Mouse (Mus musculus) liver, adult 10 weeks (tissue): Measurements from ENCODE around the gene Fastkd5. TPM values are rescaled to one million over a fixed set of nuclear protein-coding genes. Genes with fewer than 3 reads are reported as not detected.

Experiments used
- polyA plus RNA-seq: library from polyadenylated mRNA; stranded (reverse); fragments of 350-450 nt; fragmentation: Illumina TruSeq; extraction: RNeasy Lipid Tissue Mini Kit (QIAGEN cat#74804); gene quantifications from one replicate; pipeline ENCODE4 v1.2.3, GENCODE M21; 2014; ENCODE audit warnings: low read depth, low replicate concordance

Gene Fastkd5
- 16.1 TPM for polyA plus RNA-seq

DNA sequence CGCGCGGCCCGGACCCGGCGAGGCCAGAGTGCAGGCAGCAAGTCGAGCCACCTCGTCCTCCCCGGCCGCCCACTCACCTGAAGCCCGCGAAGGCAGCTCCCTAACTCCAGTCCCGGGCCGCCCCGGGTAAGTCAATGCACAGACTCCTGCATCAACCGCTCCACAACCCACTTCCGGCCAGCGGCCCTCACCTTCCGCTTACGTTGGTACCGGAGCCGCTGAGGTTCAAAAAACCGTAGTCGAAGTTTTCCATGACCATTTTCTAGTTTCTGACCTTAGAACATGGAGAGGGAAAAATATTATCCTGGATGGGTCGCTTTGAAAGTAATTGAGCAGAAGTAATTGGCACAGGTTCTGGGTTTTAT is at the start of gene Fastkd5, which contains the start of gene Ubox5:
TSS of gene Fastkd5 (minus strand) at position 189 of the 365 bp plus-strand sequence.
TSS of gene Ubox5 (minus strand) at position 200 of the 365 bp plus-strand sequence.

DNA sequence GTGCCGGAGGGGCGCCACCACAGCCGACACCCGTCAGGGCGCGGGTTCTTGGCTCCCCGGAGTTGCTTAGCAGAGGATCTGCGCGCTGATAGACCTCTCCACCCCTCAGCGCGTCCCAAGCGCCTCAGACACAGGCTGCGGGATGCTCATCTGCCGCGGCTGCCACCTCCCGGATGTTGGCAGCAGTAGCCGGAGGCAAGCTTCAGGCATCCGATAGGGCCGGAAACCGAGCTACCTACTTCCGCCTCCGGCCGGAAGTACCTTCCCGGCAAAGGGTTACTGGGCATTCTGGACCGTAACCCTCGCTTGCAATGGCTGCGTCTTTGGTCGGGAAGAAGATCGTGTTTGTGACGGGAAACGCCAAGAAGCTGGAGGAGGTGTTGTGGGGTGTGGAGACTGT is 37.7 kb upstream of the Fastkd5 start, which contains the start of gene Itpa:
TSS of gene Itpa (plus strand) at position 52 of the 400 bp plus-strand sequence.

GRCm38 (mm10) chr2:130664102-130664701 is 34.4 kb upstream of the Fastkd5 start, which contains the start of gene Ddrgk1:
Gene Ddrgk1 (minus strand): TSS chr2:130664659.

GRCm38 (mm10) chr2:130642684-130643369 is 13.0 kb upstream of the Fastkd5 start, which contains the start of gene Lzts3:
Gene Lzts3 (minus strand): TSS chr2:130642803.

DNA sequence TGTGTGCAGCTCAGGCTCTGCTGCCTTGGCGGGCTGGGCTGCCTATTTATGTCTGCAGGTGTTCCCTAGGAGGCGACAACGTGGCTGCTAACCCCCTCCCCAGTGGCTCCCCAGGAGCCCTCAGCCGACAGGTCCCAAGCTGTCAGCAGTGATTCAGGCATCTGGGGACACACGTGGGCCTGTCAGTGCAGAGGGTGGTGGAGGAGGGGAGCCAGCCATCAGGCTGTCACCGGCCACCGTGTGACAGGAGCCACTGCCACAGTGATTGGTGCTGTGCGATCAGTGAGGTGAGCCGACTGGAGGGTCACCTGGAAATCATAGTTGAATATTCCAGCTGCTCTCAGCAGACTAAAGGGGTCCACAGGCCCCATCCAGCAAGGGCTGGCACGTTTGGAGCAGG is 47.3 kb downstream of the Fastkd5 start, which contains the start of gene Avp:
TSS of gene Avp (minus strand) at position 3 of the 400 bp plus-strand sequence.

GRCm38 (mm10) chr2:130575873-130576272 is 54.0 kb downstream of the Fastkd5 start, which contains the start of gene Oxt:
Gene Oxt (plus strand): TSS chr2:130576173.

Other genes starting within 250 kb of the Fastkd5 start
- gene Cpxm1, start 232.5 kb downstream of the Fastkd5 start, polyA plus RNA-seq: not detected
- gene Gm28372, start 224.8 kb downstream of the Fastkd5 start, polyA plus RNA-seq: not detected
- gene 1700020A23Rik, start 224.8 kb downstream of the Fastkd5 start, polyA plus RNA-seq: not detected
- gene Tmem239, start 223.5 kb downstream of the Fastkd5 start, polyA plus RNA-seq: not detected
- 15.7 TPM for gene Vps16, start 205.7 kb downstream of the Fastkd5 start, polyA plus RNA-seq
- gene Pced1a, start 205.3 kb downstream of the Fastkd5 start, polyA plus RNA-seq: 5.1 TPM
- 41.6 TPM for gene Ptpra, start 179.7 kb downstream of the Fastkd5 start, polyA plus RNA-seq
- 2.6 TPM for gene Mrps26, start 66.3 kb downstream of the Fastkd5 start, polyA plus RNA-seq
- gene Oxt, start 53.9 kb downstream of the Fastkd5 start, polyA plus RNA-seq: not detected
- gene Avp, start 47.5 kb downstream of the Fastkd5 start, polyA plus RNA-seq: not detected
- gene Ubox5, start within 50 bp of the Fastkd5 start, polyA plus RNA-seq: 2.9 TPM
- 3.4 TPM for gene Lzts3, start 12.8 kb upstream of the Fastkd5 start, polyA plus RNA-seq
- 18.8 TPM for gene Ddrgk1, start 34.6 kb upstream of the Fastkd5 start, polyA plus RNA-seq
- gene Itpa, start 37.6 kb upstream of the Fastkd5 start, polyA plus RNA-seq: 20.9 TPM
- not detected for gene Slc4a11, start 67.5 kb upstream of the Fastkd5 start, polyA plus RNA-seq